Comparison of ENCODE assay signal across 9 mouse cellular contexts in the genomic region with DNA sequence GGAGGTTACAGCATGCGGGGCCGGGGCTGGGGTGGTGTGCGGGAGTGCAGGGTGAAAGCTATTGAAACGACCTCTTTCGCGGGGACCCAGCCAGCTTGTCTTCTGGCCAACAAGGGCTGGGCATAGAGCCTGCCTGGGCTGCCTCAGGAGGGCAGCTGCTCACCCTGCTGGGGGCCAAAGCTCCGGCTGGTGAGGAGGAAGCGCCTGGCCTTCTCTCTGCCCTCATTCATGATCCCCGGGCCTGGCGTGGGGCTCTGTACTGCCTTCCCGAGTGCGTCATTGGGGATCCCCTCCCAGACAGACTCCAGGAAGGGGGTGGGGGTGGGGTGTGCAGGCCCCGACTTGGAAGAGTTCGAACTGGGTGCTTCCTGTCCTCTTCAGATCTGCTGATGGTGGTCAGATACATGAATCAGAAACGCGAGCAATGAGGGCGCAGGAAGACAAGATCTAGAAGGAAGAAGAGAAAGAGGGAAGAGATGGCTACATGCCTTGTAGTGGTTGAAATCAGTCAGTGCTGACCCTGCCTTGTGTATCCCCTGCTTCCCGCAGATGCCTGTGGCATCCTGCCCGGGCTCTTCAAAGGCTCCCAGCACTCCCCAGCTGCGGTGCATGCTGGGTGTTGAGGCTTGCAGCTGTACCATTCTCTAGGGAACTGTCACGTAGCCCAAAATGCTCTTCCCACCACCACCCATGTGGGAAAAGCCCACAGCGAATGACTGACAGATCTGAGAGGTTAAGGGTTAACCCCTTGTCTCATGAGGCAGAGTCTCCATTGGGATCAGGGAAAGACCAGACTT. TPM values are rescaled to one million over a fixed set of nuclear protein-coding genes. Genes with fewer than 3 reads are reported as not detected.
A peak's percentile ranks its signal among the peaks of the same experiment; 100 is the strongest.
DNase-seq lines count a peak whose midpoint lies in the region; TF ChIP-seq lines count a peak whose summit lies in the region.
"Had no signal": no experiment of that assay in that cellular context is flagged by ENCODE, and none has a peak within 500 bp of the region (broad histone marks: within the 10 kb centered on the region; RNA-seq: fewer than 3 reads in every experiment).

No protein-coding gene starts in this region.

- H3K4me1 ChIP-seq in heart, adult 2 months (ENCODE audit: control insufficient read depth, insufficient read depth, low read length) = no peaks in the 10 kb centered on the region

- 9% methylated on average over 22 of the region's 22 CpGs for WGBS in heart, adult 2 months

- DNase-seq in left cerebral cortex, adult 18-20 months (ENCODE audit: low spot score in 2 of 2) = peak; percentile 15 to 24
- DNase-seq in left cerebral cortex, adult 11 months (ENCODE audit: low spot score) = no peak
- peak; percentile 92 for DNase-seq in cerebellum, adult 8-10 months
- DNase-seq in heart, adult 2 months = peak; percentile 11 to 26
- DNase-seq in left cerebral cortex, postnatal 25 days (ENCODE audit: low spot score in 2 of 2) = peak; percentile 8 to 26
- DNase-seq in spleen, postnatal 10 days (ENCODE audit: low spot score in 2 of 2) = no peak
- DNase-seq in urinary bladder, postnatal 4 days (ENCODE audit: low spot score in 2 of 2) = no peak
- DNase-seq in thymus, adult 18-20 months = no peak

- intact Hi-C loops in heart, adult 2 months (cut with DNase I) = no loop called here
- intact Hi-C loops in left cerebral cortex, postnatal 25 days (cut with DNase I) = no loop called here

- TF ChIP-seq POLR2A in heart, adult 2 months (IDR thresholded peaks at IDR 0.05; ENCODE audit: insufficient read depth, low read depth, low read length) = no peak

- no peak overlapping the region for H3K9ac ChIP-seq in heart, adult 2 months (ENCODE audit: low read depth, low read length)

- H3K79me2 ChIP-seq in heart, adult 2 months (replicated peaks; ENCODE audit: control insufficient read depth, insufficient read depth, low read length) = no peaks in the 10 kb centered on the region

- H3K27ac ChIP-seq in heart, adult 2 months = no peak overlapping the region

- TF ChIP-seq EP300 in heart, adult 2 months (IDR thresholded peaks at IDR 0.05; ENCODE audit: insufficient read depth, low read depth, low read length) = no peak

- no peaks in the 10 kb centered on the region; the same call in 1 of the 2 replicates for H3K27me3 ChIP-seq in heart, adult 2 months (ENCODE audit: control insufficient read depth, insufficient read depth, low read length)

- no peak for TF ChIP-seq CTCF in heart, adult 2 months (IDR thresholded peaks at IDR 0.05)

- no peak overlapping the region for H3K4me3 ChIP-seq in heart, adult 2 months

- H3K36me3 ChIP-seq in heart, adult 2 months (ENCODE audit: control insufficient read depth, insufficient read depth, low read length) = no peaks in the 10 kb centered on the region

RNA-seq across cellular contexts. Expression of a gene that starts 9.5 kb away (rescaled TPM):
- 10 to 100 TPM; 19.4 to 22.1 TPM for total RNA-seq in left cerebral cortex, adult 18-20 months (2021)
- total RNA-seq in heart, adult 2 months (2021) = not detected
- polyA plus RNA-seq in heart, adult 2 months (2012; rRNA removed) = not detected in 2 replicates
- 10 to 100 TPM; 24.0 to 25.5 TPM for total RNA-seq in left cerebral cortex, postnatal 25 days (2021)
- polyA plus RNA-seq: gonadal fat pad, adult 2 months had no signal

RNA-seq across cellular contexts. Expression of a gene that starts 37.9 kb away (rescaled TPM):
- 1 to 10 TPM; 5.9 to 6.0 TPM for total RNA-seq in left cerebral cortex, adult 18-20 months (2021)
- total RNA-seq in heart, adult 2 months (2021) = 1 to 10 TPM; 2.9 to 3.2 TPM
- polyA plus RNA-seq in heart, adult 2 months (2012; rRNA removed) = 1.9 and 2.6 TPM in 2 replicates
- total RNA-seq in left cerebral cortex, postnatal 25 days (2021) = 1 to 10 TPM; 4.0 to 5.1 TPM

Comparison
In these comparisons a context has a peak if more than half of its experiments do, and no peak if none do; other contexts are left out.
1. DNase-seq: peak in left cerebral cortex, adult 18-20 months (2 of 2), cerebellum, adult 8-10 months (single experiment), heart, adult 2 months (2 of 2) and left cerebral cortex, postnatal 25 days (2 of 2); none in left cerebral cortex, adult 11 months (single experiment), spleen, postnatal 10 days (0 of 2), urinary bladder, postnatal 4 days (0 of 2) and thymus, adult 18-20 months (0 of 2).
2. RNA of a gene that starts 9.5 kb away (total RNA-seq): 24.0 to 25.5 TPM in left cerebral cortex, postnatal 25 days and 19.4 to 22.1 TPM in left cerebral cortex, adult 18-20 months; not detected in heart, adult 2 months; every median in the first group is over 10 times any median in the second.